Mouse (Mus musculus) urinary bladder, postnatal 25 days (tissue): Measurements from ENCODE around the gene Pcnp.
"Not testable (repeated sequence)": the region's sequence is repeated elsewhere in the genome, so short reads cannot be mapped to it uniquely, and the experiment has no call there.

ENCODE experiments used
- DNase-seq: peaks from one replicate; pipeline ENCODE4 v3.0.0; 2022; ENCODE audit warnings: low spot score

Pcnp gene

DNA sequence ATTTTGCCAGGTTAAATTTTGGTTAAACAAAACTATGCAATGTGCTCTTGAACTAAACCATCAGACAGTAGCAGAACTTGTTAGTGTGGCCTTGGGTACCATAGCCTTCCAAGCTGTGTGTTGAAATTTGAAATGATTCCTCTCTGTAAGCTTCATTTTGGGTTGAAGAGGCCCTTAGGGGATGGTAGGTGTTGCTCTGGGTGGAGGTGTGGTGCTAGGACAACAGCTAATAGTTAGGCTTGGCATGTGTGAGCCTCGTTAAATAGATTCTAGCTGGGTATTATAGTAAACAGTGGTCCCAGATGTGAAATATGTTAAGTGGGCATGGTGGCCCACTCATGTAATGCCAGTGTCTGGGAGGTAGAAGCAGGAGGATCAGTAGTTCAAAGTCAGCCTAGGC is 62.3 kb downstream of the Pcnp start:
- no peak for DNase-seq

DNA sequence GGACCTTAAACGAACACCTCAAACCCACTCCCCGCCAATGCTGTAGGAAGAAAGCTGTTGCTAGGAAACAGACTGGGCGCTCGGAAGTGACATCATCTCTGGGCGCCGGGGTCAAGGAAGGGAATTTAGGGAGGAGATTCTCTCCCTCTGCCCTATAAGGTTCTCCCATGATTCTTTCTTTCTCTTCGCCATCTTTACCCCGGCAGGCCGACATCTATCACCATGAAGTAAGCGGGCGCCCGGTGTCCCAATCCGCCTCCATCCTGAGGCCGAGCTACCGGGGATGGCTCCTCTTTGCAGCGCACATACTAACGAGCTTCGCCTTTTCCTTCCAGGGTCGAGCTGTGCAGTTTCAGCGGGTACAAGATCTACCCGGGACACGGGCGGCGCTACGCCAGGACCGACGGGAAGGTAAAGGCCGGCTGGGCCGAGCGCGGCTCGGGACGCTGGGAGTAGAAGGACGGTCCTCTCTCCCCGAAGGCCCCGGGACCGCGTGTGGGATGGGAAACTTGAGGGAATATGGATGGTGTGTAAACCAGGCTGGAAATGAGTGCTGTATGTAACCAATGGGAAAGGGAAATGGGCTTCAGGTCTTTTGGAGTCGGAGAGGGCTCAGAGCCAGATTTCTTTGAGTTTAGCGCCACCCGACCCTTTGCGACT is 63.2 kb downstream of the Pcnp start, which contains the start of gene Rpl24:
Rpl24 (plus strand) TSS at position 64 of the 660 bp plus-strand sequence.
- DNase-seq: peak; percentile 92

DNA sequence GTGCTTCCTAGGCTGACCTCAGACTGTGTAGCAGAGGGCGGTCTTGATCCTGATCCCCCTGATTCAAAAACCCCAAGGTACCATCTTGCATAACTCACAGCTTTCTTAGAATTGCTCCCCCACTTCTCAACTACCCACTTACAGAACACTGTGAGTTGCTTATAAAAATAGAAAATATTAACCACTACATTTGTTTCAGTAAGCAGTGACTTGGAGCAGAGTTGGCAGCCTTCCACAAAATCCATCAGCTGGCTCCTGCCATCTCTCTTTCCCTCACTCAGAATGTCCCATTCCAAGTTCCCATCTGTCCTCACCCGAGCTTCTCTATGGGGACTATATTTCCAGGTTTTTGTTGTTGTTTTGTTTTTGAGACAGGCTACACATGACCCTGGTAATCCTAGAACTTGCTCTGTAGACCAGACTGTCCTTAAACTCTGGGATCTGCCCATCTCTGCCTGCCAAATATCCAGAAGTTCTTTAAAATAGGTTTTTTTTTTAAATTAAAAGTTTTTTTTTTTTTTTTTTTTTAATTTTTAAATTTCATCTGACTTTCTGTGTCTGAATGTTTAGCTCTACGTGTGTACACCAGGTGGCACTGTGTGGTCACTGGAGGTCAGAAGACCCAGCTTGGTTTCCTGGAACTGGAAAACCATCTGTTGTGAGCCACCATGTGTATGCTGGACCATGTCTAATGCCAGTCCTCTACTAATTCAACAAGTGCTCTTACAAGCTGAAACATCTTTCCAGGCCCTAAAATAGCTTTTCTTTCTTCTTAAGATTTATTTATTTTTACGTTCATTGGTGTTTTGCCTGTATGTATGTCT is 65.2 kb downstream of the Pcnp start:
- no peak for DNase-seq

DNA sequence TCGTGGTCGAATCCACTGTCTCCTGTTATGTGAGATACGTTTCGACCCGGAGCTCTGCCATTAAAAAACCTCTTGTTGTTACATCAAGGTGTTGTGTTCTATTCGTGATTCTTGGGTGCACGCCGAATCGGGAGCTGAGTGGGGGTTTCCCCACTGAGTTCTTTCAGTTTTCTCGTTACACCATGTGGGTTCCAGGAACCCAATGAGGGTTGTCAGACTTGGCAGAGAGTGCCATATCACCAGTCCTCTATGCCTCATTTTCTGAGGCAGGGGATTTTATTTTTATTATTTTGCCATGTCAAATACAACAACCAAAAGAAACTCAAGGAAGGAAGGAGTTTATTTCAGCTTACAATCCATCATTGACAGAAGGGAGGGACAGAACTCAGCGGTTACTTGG is 66.5 kb downstream of the Pcnp start:
- DNase-seq: not testable (repeated sequence)
